Mouse (Mus musculus) gastrocnemius, postnatal 25 days (tissue): ENCODE data around the gene Rab11fip5. TPM values are rescaled to one million over a fixed set of nuclear protein-coding genes. Genes with fewer than 3 reads are reported as not detected.

Experiments used
- DNase-seq: peaks from one replicate; pipeline ENCODE4 v3.0.0; 2022
- total RNA-seq, 2 experiments: library from RNA; stranded (reverse); gene quantifications; 1 replicate in 1 of 2; 2 replicates in 1 of 2; pipeline ENCODE4 v1.2.3; 2021

The Rab11fip5 gene
- total RNA-seq, 2 experiments from 2014 or later, result 22.7 to 26.5 TPM

DNA sequence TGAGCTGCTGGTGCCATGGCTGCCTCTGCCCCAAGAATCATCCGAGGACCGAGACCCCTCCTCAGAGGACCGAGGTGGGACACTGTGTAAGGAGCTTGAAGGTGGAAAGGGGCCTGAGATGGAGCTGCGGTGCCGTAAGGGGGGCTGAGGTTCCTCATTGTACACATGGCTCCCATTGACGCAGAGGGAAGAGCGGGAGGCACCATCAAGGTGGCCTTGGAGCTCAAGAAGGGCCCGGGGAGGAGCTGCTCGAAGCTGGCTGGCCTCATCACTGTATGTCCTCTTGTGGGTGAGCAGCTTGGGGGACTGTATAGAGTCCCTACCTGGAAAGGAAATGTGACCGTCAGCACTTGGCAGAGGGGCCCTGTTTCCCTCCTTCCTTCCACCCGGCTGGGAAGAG lies 26.3 kb downstream of the Rab11fip5 start:
- no peak for DNase-seq

DNA sequence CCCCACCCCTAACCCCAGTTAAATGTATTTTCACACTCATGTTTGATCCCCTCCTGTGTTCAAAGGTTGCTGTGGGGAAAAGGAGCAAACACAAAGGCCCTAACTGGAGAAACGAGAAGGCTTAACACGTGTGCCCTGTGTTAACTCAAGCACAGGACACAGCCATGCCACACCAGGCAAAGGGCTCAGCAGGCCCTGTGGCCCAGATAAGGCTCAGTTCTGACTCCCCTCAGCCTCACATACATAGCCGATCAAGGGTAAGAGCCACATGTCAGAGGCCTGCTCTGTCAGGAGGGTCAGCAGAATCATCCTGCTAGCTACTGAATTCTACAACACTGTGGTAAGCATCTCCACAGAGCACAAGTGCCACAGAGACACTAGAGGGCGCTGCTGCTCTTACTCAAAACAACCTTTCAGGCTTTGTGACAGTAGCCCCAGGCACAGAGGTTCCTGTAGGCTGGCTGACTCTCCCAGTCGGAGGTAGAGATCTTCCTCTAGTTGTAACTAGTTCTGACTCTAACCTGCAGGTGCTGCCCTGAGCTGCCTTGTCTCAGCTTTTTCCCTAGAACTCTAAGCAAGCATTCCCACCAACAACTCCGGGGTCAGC lies 28.3 kb downstream of the Rab11fip5 start:
- DNase-seq, result peak; percentile 65

DNA sequence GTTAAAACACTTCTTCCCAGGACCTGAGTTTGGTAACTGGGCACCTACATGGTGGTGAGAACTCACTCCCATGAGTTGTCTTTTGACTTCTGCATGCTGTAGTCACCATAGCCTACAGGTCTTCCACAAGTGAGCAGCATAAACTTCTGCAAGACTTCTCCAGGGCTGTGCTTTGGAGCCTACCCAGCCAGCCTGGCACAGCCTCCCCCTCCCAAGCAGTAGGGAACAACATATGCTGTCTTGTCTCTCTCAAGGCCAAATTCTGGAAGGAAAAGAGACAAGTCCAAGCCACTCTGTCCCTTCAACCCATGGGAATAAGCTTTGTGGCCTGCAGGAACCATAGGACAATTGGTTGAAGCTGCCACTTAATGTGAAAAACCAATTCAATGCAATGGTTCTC lies 29.5 kb downstream of the Rab11fip5 start:
- DNase-seq, result no peak

DNA sequence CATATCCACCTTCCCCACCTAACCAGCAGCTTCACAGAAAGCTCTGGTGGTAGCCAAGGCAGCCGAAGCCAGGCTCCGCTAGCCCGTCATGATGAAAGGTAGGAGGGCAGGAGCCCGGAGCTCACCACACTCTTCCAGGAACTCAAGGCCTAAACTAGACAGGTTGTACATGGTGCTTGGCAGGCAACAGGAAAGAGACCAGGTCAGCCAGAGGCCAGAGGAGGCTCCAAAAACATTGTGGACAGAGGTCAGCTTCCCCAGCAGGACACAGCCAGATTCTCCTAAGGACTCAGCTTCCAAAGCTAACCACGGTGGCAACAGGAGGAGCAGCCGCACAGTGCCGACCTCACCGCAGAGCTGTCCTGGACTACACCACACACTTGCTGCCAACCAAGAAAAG lies 31.4 kb downstream of the Rab11fip5 start:
- DNase-seq, result no peak

DNA sequence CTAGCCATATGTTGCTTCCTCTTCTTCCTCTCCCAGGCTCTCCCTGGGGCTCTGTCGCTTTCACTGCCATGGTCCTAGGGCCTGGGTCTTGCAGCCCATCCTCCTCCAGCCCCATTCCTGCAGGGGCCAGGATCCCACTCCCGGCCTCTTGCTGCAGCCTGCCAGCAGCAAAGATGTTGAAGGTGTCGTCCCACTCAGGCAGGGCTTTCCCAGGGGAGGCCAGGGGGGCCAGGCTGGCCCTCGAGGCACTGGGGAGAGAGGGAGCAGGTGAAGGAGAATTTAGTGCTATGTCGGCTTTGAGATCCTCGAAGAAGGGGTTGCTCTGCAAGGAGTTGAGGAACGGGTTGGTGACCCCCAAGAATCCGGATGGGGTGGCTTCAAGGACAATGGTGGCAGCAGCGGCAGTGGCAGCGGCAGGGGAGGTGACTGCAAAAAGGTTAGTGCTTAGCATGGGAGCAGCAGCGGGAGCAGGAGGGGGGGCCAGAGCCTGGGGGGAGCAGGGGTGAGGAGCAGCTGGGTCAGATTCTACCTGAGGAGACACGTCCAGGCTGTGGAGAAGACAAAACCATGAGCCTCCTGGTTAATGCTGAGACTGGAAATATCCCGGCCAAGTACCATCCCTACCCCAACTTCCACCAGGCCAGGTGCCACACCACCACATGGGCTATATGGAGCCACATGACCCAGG lies 32.5 kb downstream of the Rab11fip5 start:
- no peak for DNase-seq

DNA sequence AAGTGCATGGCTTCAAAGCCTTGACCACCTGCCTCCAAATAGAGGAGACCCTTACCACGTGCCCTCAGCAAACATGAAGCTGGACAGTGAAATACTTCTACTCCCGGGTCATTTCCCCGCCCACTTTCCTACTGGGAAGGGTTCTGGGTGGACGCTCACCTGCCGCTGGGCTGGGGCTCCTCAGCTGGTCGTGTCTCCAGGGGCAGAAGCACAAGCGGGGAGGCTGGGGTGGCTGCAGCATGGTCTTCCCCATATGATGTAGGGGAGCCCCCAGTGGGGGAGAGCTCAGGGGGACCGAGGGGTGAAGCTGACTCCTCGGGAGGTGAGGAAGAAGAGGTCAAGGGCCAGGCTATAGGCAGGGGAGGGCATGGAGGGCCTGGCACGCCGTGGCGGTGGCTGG lies 34.2 kb downstream of the Rab11fip5 start:
- no peak for DNase-seq

DNA sequence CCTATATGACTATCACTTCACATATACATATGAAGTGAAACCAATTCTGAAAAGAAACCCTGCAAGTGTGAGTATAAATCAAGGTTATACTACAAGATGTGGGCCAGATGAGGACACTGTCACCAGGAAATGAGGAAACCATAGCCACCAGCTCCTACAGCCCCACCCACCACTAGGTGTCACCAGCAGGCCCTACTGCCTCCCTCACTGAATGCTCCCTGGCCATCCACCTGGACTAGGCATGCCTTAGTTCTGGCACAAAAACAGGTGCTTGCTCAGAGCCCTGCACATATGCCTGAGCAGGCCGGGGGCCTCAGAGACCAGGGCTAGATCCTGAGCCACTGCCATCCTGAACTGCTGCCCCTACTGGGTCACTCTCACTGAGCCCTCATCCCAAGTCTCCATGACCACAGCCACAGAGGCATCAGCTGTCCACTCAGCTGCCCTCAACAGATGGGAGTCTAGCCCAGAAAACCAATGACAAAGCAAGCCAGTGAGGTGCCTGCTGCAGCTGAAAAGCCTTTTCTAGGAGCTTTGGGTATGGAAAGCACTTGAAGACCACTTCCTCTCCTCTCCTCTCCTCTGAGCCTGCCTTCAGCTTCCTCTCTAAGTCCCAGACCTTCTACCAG lies 35.0 kb downstream of the Rab11fip5 start:
- no peak for DNase-seq

DNA sequence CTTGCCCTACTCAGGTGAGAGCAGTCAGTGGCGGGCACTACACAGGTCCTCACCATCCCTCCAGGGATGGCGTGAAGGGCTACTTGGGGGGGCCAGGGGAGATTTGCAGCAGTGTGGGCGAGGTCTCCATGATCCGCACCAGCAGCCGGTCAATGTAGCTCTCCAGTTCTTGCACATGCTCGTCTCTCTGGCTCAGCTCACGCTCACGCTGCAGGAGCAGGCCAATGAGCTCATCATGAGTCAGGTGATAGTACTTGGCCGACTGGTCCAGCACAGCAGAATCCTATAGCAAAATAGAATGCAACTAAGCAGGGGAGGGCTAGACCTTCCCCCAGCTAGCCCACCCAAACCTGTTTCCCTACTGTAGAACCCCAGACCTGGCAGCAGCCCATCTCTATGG lies 37.5 kb downstream of the Rab11fip5 start:
- DNase-seq, result no peak

DNA sequence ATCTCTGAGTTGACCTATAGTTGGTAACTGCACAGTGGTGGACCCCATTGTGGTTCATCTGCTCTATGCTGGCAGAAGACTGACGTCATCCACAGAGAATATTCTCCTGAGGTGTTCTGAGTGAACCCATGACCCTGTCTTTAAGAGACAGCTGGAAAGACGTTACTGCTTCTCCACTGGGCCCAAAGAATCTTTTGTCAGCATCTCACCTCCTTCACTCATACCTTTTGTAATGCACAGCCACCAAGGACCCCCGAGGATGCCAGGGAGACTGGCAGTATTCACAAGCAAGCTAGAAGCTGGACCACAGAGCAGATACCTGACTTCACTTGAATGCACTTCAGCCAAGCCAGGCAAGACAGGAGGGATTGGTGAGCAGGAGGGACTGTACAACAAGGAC lies 39.1 kb downstream of the Rab11fip5 start:
- DNase-seq, result no peak

DNA sequence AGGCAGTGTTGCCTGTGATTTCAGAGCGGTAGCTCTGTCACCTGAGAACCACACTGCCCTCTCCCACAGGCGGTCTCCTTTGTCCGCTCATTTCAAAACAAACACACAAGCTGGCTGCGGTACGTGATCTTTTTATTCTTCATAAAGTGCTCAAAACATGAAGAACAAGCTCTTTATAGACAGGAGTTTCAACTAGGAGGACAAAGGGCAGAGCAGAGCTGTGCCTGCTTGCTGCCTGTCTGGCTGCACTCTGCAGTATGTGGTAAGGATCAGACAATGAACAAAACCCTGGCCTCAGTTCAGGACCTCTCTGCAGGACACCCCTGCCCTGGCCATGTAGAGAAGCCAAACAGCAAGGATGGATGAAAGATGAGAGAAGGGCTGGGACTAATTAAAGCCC lies 39.6 kb downstream of the Rab11fip5 start:
- no peak for DNase-seq

DNA sequence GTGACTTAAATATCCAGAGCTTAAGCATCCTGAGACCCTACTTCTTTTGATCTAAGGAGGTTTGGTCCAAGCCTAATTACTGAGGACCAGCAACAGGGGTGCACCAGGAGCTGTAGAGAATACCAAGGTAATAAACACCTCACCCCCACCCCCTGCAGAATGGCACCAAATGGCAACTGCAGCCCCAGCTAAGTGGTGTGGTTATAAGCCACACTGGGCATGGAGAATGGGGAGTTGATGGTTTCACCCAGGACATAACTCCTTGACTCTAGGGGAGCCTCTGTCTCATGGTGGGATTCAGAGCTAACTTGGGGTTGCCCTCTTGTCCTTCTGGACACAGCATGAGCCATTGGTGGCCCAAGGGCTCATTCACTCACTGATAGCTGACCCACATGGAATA lies 40.2 kb downstream of the Rab11fip5 start:
- DNase-seq, result no peak

DNA sequence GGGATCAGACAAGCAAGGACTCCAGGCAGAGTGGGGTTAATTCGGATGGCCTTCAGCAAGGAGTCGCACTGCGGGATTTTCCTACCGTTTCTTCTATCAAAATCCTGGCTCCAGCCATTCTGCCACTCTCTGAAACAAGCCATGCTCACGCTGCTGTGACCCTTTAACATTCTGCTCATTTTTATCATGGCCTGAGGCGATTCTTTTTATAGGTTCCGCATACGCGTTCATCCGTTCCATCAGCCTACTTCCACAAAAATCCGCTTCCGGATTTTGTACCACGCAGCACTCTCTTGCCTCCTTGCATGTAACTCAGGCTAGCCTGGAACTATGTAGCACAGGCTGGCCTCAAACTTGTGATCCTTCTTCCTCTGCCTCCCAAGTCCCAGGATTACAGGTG lies 40.7 kb downstream of the Rab11fip5 start:
- DNase-seq, result no peak

DNA sequence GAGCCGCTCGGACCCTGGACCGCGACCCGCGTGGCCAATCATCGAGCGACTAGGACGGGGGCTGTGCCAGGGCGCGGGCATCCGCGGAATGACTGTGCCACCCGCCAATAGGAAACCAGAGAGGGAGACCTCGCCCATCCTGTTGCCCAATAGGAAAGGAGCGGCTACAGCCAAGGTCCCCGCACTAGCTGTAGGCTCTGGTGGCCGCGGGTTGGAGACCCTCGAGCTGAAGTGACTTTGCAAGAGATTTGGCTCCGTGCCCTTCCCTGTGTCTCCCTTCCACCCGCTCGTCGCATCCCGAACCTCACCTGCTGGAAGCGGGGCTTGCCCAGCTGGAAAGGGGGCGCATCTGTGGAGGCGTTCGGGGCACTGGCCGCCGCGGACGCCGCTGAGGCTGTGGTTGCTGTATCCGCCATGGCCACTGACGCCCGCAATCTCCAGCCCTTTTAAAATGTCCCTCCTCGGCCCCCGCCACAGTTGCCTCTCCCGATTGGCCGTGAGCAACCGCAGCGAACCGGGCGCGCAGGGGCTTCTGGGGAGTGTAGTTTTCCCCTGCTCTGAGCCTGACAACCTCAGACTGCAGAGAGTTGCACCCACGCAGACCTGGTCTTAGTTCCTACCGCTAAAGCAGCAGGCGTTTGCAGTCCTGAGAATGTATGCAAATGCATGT lies 41.3 kb downstream of the Rab11fip5 start, which contains the start of gene Sfxn5:
Gene Sfxn5 (minus strand): TSS at position 423 of the 670 bp plus-strand sequence.
- DNase-seq, result peak; percentile 95

DNA sequence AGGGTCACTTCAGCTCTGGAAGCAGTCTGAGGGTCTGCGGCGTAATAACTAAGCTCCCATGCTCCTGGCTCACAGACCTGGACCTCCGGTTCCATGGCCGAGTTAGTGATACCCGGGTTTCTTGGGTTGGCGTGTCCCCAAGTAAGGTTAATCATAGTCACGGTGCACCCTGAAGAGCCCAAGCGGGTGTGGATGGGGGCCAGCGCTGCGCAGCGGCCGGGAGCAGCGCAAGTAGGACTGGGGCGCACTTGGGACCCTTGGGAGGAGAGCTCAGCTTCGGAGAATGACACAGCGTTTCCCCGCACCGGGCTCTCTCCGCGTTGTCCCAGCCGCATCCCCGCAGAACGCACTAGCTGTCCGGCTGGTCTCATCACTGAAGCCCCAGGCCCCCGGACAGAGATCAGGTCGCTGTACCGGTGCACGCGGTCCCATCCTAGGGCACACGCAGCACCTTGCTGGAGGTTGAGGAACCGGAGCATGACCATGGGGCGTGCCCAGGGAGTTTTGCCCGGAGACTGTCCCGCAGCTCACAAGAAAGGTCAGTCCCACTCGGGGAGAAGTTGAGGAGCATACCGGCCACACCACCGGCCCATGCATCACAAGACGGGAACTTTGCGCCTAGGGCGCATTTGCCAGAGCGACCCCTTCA lies 42.0 kb downstream of the Rab11fip5 start:
- peak; percentile 31 for DNase-seq

DNA sequence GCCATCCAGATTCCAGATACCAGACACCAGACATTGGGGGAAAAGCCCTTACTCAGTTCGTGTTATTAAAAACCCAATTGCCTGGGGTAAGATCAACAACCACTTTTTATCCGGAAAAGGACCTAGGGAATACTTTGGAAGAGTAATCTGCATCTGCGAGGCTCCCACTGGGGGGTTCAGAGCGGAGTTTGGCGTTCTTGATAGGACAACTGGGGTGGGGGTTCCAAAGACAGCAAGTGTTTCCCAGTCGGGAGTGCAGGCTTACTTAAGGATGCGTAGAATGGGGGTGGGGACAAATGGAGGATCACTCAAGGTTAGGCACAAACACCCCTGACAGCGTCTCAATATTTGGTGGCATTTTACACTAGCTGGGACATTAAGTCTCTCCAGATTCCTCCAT lies 42.7 kb downstream of the Rab11fip5 start:
- no peak for DNase-seq

DNA sequence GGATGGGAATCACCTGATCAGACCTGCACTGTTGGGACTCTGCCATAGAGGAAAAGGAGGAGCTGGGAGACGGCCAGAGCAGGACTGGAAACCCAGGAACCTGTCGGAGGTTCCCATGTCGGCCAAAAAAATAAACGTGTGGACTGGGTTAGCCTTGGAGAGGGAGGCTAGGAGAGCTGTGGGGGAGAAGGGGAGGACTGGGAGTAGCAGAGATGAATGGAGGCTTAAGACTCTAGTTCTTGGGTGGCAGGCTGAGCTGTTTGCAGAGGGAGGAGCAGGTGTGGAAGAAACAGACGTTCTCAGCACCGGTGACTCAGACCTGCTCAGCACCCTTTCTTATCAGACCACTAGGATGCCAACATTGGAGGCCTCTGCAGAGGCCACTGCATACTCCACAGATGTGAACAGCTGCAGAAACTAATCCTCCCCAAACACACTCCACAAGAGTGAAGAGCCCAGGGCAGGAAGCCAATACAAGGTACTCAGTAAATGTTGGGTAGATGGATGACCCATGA lies 43.2 kb downstream of the Rab11fip5 start:
- no peak for DNase-seq

DNA sequence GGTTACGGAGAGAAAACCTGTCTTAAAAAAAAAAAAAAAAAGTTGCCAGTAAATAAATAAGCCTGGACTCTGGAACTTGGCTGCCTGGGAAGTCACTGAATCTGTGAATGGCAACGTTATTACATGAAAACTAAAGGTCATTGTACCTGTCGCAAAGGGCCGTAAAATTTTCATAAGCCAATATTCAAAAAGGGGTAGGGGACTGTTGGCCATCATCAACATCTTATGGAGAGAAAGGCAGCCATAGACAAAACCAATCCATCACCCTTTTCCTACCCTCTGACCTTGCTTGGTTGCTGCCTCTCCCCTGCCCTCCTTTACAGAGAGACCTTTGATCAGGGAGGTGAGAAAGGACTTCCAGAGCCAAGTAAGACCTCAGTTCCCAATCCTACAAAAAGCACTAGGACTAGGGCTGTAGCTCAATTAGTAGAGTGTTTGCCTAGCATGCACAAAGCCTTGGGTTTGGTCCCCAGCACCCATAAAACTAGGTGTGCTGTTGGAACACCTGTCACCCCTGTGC lies 44.7 kb downstream of the Rab11fip5 start:
- no peak for DNase-seq

DNA sequence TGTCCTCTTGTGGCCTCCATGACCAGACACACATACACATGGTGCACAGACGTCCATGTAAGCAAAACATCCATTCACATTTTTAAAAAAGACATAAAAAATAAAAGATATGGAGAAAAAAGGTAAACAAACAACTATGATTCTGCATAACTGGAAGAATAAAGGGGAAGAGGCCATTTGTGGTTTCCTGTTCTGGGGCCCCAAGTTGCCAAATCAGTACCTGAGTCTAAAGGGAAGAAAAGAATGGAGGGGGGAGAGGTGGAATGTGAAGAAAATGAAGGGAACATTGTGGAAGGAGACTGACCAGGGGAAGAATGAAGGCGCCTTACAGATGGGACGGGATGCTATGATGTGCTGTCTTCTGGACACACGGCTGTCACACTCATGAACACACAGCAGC lies 47.9 kb downstream of the Rab11fip5 start:
- DNase-seq, result no peak

DNA sequence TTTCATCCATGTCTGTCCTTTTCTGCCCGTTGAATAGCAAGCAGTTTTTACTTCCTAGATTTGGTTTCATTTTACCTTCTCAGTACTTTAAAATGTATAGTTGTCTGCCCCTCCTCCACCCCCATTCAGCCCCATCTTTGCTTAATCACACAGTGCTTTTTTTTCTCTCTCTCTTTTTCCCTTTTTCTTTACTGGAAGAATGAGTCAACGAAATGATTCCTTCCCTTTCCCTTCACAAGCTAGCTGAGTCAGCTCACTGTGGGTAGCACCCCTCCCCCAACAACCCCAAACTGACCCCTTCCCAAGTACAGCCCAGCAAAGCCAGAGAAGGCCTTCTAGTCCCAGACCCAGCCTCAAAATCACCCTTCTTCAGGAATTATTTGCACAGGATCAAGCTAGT lies 49.3 kb downstream of the Rab11fip5 start:
- DNase-seq, result no peak

DNA sequence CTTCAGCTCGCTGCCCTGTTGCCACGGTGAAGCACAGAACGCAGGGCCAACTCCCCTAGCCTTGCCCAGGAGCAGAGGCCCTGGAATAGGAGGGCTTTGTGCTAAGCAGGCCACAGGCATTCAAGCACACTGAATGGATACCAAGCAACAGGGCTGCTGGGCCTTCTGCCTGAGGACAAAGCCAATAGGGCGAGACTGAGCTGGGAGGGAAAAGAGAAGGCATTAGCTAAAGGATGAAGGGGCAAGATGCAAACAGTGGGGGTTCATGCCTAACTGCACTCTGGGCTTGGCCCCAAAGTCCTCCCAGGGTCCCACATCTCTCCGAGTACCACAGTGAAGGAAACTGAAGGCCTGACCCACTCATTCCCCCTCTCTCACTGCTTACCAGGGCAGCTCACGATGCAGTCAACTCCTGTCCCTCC lies 54.0 kb downstream of the Rab11fip5 start:
- no peak for DNase-seq

DNA sequence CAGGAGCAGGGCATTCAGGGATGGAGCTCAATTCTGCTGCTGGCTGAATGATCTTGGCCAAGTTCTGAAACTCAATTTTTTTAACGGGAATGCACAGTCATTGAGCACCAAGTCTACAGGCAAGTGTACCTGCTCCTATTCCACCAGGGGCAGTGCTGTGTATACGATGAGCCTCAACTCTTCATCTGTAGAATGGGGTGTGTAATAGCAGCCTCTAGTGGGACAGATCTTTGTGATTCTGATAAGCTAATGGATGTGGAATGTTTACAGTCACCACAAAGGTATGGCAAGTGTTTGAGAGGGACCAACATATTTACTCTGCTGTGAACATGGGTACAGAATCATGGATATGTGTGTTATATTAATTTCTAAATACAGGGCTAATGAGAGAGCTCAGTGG lies 58.2 kb downstream of the Rab11fip5 start:
- DNase-seq, result no peak
